Mouse (Mus musculus) left cerebral cortex, adult 11 months (tissue): ENCODE measurements around the gene Snx13.
A peak's percentile ranks its signal among the peaks of the same experiment; 100 is the strongest.

ENCODE experiments used
- DNase-seq: peaks from one replicate; pipeline ENCODE4 v3.0.0; 2022; ENCODE audit warnings: low spot score

The Snx13 gene

DNA sequence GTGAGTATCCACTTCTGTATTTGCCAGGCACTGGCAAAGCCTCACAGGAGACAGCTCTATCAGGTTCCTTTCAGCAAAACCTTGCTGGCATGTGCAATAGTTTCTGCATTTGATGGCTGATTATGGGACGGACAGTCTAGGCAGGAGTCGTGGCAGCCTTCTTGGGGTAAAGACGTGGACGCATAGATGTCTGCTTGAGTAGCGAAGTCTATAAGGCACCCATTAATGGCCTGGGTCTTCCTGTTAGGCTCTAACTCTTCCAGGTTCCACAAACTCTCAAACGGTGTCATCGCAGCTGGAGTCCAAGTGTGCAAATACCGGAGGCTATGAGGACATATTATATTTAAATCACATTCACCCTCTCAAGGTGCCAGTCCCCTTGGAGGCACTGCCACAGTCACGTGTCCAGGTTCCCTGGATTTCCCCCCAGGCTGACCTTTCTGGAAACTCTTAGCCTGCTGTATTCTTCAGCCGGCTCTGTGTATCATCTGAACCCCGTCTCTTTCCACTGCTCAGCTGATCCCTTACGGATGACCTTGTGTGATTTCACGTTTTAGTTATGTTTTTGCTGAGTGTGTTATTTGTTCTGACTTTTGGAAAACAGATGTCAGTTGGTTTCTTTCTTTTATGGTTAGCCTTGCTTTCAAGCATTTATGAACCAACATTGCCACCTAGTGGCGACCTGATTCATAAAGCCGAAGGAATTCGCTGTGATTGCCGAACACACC is 144.9 kb downstream of the Snx13 start:
- DNase-seq: peak; percentile 33

DNA sequence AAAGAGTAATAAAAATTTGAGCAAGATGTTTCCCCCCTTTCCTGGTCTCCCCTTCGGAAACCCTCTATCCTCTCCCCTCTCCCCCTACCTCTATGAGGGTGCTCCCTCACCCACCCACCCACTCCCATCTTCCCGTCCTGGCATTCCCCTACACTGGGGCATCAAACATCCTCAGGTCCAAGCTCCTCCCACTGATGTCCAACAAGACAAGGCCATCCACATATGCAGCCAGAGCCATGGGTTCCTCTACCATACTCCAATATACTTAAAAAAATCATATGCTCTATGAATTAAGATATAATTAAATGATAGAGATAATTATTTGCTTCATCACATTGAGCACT is 145.4 kb downstream of the Snx13 start:
- DNase-seq: no peak
